Mouse (Mus musculus) liver, embryonic 16.5 days (tissue): Measurements from ENCODE around the gene Lrp3. TPM values are rescaled to one million over a fixed set of nuclear protein-coding genes. Genes with fewer than 3 reads are reported as not detected.
"Not testable (repeated sequence)": the region's sequence is repeated elsewhere in the genome, so short reads cannot be mapped to it uniquely, and the experiment has no call there.

Source experiments
- ATAC-seq: fragments of 200-750 bp; cut with Nextera tagmentation; 2 replicates; pipeline ENCODE4 v1.8.0; 2017; ENCODE audit warnings: low read depth, mild to moderate bottlenecking, moderate number of reproducible peaks, moderate library complexity
- H3K27ac ChIP-seq: fragments of 300-500 bp; sonication (generic); 2 replicates; pipeline ENCODE4 v1.5.1; 2014; ENCODE audit warnings: mild to moderate bottlenecking, low read length
- H3K27me3 ChIP-seq: fragments of 300-500 bp; sonication (generic); 2 replicates; pipeline ENCODE4 v1.6.1; 2014; ENCODE audit warnings: low read depth, low read length, mixed read lengths; ENCODE audit not compliant: control insufficient read depth, insufficient read depth
- H3K36me3 ChIP-seq: fragments of 300-500 bp; sonication (generic); 2 replicates; pipeline ENCODE4 v1.6.1; 2014; ENCODE audit warnings: mild to moderate bottlenecking; ENCODE audit not compliant: control insufficient read depth, insufficient read depth
- H3K4me1 ChIP-seq: fragments of 300-500 bp; sonication (generic); 2 replicates; pipeline ENCODE4 v1.6.1; 2014; ENCODE audit warnings: low read depth, low read length, mixed read lengths; ENCODE audit not compliant: control insufficient read depth
- H3K4me2 ChIP-seq: fragments of 300-500 bp; sonication (generic); 2 replicates; pipeline ENCODE4 v1.6.1; 2014; ENCODE audit warnings: low read depth, low read length, mixed read lengths
- H3K4me3 ChIP-seq: fragments of 300-500 bp; sonication (generic); 2 replicates; pipeline ENCODE4 v1.5.1; 2014; ENCODE audit warnings: low read depth, mild to moderate bottlenecking, low read length
- H3K9ac ChIP-seq: fragments of 300-500 bp; sonication (generic); 2 replicates; pipeline ENCODE4 v1.6.1; 2014; ENCODE audit warnings: low read depth, low read length
- H3K9me3 ChIP-seq: fragments of 300-500 bp; sonication (generic); replicated peaks from 2 replicates; pipeline ENCODE4 v1.6.1; 2016; ENCODE audit warnings: low read length; ENCODE audit not compliant: control insufficient read depth
- WGBS: fragments of 180-500 bp; shearing (Covaris S2); extraction: QIAGEN DNeasy Blood & Tissue Kit; methylation state at CpG from one replicate; pipeline ENCODE4 v1.1.7; 2014; ENCODE audit not compliant: insufficient replicate concordance; 5-methylcytosine and 5-hydroxymethylcytosine counted together
- polyA plus RNA-seq: library from polyadenylated mRNA; unstranded; fragments of >200 nt; fragmentation: Nextera tagmentation; extraction: Ambion mirVana; gene quantifications from 2 replicates; pipeline ENCODE4 v1.2.1, GENCODE M21; 2015

Gene Lrp3
- 0.39 and 0.42 TPM in 2 replicates for polyA plus RNA-seq

DNA sequence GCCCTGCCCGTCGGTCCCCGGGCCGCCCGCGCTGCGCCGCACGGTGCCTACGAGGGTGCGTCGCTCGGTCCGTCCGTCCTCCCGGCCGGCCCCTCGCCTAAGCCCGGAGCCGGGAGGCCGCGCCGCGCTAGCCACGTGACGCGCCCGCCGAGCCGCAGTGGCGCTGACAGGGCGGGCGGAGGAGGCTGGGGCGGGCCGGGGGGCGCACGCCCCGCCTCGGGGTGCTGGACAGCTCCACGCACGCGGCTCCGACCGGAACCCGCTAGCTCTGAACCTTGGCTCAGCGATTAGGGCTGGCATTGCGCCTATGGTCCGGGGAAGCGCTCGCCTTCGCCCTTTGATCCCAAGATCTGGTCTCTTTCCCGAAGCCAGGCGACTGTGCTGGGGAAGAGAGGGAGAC lies at the start of gene Lrp3:
Gene Lrp3, minus strand, starts transcription at position 274 of the 400 bp plus-strand sequence.
- Histone ChIP-seq H3K4me1 (no peaks in the 10 kb centered on the region), H3K27ac (no peak within 1 kb of the TSS), H3K9ac (no peak within 1 kb of the TSS; the same call in 1 of the 2 replicates), H3K4me2 (peak within 1 kb of the TSS; percentile 62), H3K36me3 (no peaks in the 10 kb centered on the region), H3K9me3 (no peaks in the 10 kb centered on the region), H3K4me3 (peak within 1 kb of the TSS; percentile 53), H3K27me3 (peaks cover 33% of the 10 kb centered on the region)
- WGBS: under 1% methylated on average over 44 of the region's 53 CpGs
- peak; percentile 91 for ATAC-seq

DNA sequence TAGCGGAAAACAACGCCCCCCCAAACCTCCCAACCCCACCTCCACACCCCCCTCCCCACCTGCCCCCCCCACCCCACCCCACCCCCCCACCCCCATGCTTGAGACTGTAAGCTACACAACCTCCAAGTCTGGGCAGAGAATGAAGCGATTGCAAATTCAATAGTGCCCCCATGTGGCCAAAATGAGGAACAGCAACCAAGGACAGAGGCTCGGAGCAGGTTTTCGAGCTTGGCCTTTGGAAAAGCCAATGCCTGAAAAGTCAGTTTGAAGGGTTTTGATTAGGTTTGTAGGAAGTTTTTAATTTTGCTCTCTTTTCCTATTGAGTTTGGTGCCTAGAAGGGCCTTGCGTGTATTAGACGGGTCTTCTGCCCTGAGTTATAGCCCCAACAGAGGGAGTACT lies 49.4 kb upstream of the Lrp3 start:
- H3K4me2 ChIP-seq: no peak overlapping the region
- H3K9me3 ChIP-seq: no peaks in the 10 kb centered on the region
- H3K4me3 ChIP-seq: no peak overlapping the region
- no peaks in the 10 kb centered on the region for H3K27me3 ChIP-seq
- 9% methylated on average over 7 of the region's 7 CpGs for WGBS
- no peak for ATAC-seq
- peaks cover 2% of the 10 kb centered on the region for H3K4me1 ChIP-seq
- H3K9ac ChIP-seq: no peak overlapping the region
- H3K27ac ChIP-seq: no peak overlapping the region
- no peaks in the 10 kb centered on the region for H3K36me3 ChIP-seq

- Histone ChIP-seq H3K27me3 (no peaks in the 10 kb centered on the region), H3K4me3 (no peak overlapping the region), H3K9me3 (no peaks in the 10 kb centered on the region), H3K9ac (no peak overlapping the region), H3K4me2 (no peak overlapping the region), H3K36me3 (no peaks in the 10 kb centered on the region), H3K4me1 (no peaks in the 10 kb centered on the region), H3K27ac (no peak overlapping the region)
- 55% methylated on average over 15 of the region's 15 CpGs for WGBS
- ATAC-seq: no peak
These were observed 48.5 kb upstream of the Lrp3 start for GRCm38 (mm10) chr7:35263595-35264489.

GRCm38 (mm10) chr7:35259384-35259783 lies 44.1 kb upstream of the Lrp3 start:
- H3K4me2 ChIP-seq: no peak overlapping the region

GRCm38 (mm10) chr7:35258294-35258693 lies 43.0 kb upstream of the Lrp3 start:
- Histone ChIP-seq H3K36me3 (no peaks in the 10 kb centered on the region), H3K4me3 (no peak overlapping the region), H3K4me2 (no peak overlapping the region), H3K27ac (no peak overlapping the region), H3K9ac (no peak overlapping the region), H3K9me3 (no peaks in the 10 kb centered on the region), H3K4me1 (no peaks in the 10 kb centered on the region), H3K27me3 (no peaks in the 10 kb centered on the region)
- 47% methylated on average over 7 of the region's 7 CpGs for WGBS
- no peak for ATAC-seq

More at GRCm38 (mm10) chr7:35259384-35259783, 44.1 kb upstream of the Lrp3 start:
- no peak overlapping the region for H3K4me3 ChIP-seq
- no peak for ATAC-seq
- H3K4me1 ChIP-seq: no peaks in the 10 kb centered on the region
- 66% methylated on average over 8 of the region's 8 CpGs for WGBS
- H3K9ac ChIP-seq: no peak overlapping the region
- H3K9me3 ChIP-seq: no peaks in the 10 kb centered on the region
- H3K27ac ChIP-seq: no peak overlapping the region
- H3K27me3 ChIP-seq: no peaks in the 10 kb centered on the region
- H3K36me3 ChIP-seq: no peaks in the 10 kb centered on the region

- WGBS: 10% methylated on average over 13 of the region's 13 CpGs
- ATAC-seq: no peak
- H3K9ac ChIP-seq: no peak overlapping the region
- H3K27me3 ChIP-seq: no peaks in the 10 kb centered on the region
- no peaks in the 10 kb centered on the region for H3K36me3 ChIP-seq
- H3K9me3 ChIP-seq: no peaks in the 10 kb centered on the region
- H3K4me3 ChIP-seq: no peak overlapping the region
- H3K27ac ChIP-seq: no peak overlapping the region
- no peaks in the 10 kb centered on the region for H3K4me1 ChIP-seq
- no peak overlapping the region for H3K4me2 ChIP-seq
These were observed 36.8 kb upstream of the Lrp3 start for GRCm38 (mm10) chr7:35252041-35252558.

GRCm38 (mm10) chr7:35237935-35238334 lies 22.6 kb upstream of the Lrp3 start:
- not testable (repeated sequence) for H3K4me1 ChIP-seq, H3K36me3 ChIP-seq, ATAC-seq, H3K27ac ChIP-seq, H3K27me3 ChIP-seq, H3K9ac ChIP-seq, H3K4me2 ChIP-seq, H3K9me3 ChIP-seq, H3K4me3 ChIP-seq
- 56% methylated on average over 3 of the region's 3 CpGs for WGBS

- H3K9ac ChIP-seq: no peak overlapping the region
- peak overlapping the region; percentile 46 for H3K4me3 ChIP-seq
- H3K27me3 ChIP-seq: no peaks in the 10 kb centered on the region
- H3K9me3 ChIP-seq: no peaks in the 10 kb centered on the region; the same call in 1 of the 2 replicates
- H3K27ac ChIP-seq: no peak overlapping the region
- H3K4me2 ChIP-seq: peak overlapping the region; percentile 69
- ATAC-seq: 0 out of 2 replicates have a peak, but pooled peaks have one; percentile 19
- H3K36me3 ChIP-seq: no peaks in the 10 kb centered on the region
- WGBS: 23% methylated on average over 9 of the region's 9 CpGs
- peaks cover 7% of the 10 kb centered on the region for H3K4me1 ChIP-seq
These were observed 20.0 kb upstream of the Lrp3 start for GRCm38 (mm10) chr7:35235308-35235707.
